Mouse (Mus musculus) cerebellum, adult 8-10 months (tissue): ENCODE results near the gene Nfkb1.

Experiments
- DNase-seq: peaks from one replicate; pipeline ENCODE4 v3.0.0; 2022

Nfkb1 gene

DNA sequence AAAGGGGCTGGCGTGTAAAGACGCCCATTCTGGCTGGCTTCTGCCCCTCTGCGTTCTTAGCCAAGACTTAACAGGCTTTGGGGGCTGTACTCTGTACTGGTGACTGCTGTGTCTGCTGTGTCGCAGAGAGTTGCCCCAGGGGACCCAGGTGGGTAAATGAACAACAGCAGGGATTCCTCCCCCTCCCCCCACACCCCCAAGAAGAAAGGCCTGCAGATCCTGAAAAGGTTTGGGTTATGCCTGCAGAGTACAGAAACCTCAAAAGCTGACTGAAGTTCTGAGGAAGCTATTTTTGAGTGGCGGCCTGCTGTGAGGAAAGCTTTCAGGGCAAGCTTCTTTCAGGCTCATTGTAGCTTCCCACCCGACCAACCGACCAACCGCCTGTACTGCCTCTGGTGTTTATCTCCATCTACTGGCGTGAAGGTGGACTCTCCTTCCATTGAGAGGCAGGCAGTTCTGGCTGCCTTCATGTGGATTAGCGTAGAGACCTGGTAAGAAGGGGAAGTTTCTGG is 109.7 kb downstream of the Nfkb1 start:
- DNase-seq: peak; percentile 20

DNA sequence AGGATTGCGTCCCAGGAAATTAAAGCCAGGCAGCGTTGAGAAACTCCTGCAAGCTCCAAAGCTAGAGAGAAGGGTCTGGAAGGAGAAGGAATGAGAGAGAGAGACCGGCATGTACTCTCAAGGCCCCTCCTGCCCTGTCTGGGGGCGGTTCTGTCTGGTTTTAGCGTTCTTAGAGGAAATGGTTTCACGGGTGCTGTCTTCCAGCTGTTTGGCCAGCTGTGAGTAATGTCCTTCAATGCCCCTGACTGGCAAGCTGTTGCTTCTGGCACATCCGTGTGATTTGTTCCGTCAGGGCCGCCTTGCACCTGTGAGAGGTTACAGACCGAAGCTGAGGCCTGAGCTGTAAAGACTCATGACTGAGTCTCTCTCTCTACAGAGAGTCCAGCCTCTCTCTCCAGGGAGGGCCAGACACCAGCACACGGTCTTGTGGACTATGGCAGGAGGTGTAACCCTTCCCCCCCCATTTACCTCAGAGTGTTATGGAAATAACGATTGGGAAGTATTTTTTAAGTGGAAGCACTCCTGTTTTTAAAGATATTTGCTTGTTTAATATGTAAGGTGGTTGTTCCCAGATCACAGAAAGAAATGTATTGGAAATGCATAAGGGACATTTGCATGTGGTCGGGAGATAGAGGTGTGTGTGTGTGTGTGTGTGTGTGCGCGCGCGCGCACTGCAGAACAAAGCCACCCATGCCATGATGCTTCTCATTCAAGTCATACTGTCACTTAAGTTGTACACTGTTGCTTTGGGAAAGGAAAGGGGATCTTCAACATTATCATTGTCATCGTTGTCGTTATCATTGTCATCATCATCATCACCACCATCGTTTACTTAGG is 110.7 kb downstream of the Nfkb1 start:
- DNase-seq: no peak

GRCm38 (mm10) chr3:135579179-135579578 is 112.2 kb downstream of the Nfkb1 start:
- DNase-seq: no peak

GRCm38 (mm10) chr3:135578588-135579140 is 112.7 kb downstream of the Nfkb1 start:
- DNase-seq: no peak

DNA sequence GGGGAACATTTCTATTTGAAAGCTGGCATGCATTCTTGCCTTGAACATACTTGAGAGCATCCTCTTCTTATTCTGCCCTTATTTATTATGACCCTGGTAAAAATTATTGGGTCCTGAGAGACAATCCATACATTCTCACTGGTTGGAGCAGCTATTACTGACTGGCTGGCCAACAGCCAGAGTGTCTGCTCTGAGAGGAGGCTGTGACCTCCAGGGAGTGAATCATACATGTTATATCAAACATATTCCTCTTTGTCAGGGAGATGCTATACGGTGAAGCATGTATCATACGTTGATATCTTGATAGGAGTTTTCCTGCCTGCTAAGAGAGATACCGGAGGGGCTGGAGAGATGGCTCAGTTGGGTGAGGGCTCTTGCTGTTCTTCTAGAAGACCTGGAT is 116.2 kb downstream of the Nfkb1 start:
- DNase-seq: no peak

- no peak for DNase-seq
Measured at GRCm38 (mm10) chr3:135573051-135573450, 118.3 kb downstream of the Nfkb1 start.

GRCm38 (mm10) chr3:135571540-135571939 is 119.8 kb downstream of the Nfkb1 start:
- DNase-seq: no peak

DNA sequence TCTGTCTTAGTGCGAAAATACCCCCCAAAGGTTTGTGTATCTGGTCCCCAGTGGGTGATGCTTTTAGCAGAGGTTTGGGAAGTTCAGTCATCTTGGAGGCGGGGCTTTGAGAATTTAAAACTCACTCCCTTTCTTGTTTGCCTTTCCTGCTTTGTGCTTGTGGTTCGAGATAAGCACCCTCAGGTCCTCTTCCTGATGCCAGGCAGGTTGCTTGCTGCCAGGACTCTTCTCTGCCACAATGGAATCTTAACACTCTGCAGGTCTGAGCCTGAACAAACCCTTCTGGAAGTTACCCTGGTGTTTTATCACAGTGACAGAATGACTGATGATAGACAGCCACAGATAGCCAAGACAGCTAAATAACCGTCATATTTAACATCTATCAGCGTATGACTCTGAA is 122.7 kb downstream of the Nfkb1 start:
- DNase-seq: no peak

DNA sequence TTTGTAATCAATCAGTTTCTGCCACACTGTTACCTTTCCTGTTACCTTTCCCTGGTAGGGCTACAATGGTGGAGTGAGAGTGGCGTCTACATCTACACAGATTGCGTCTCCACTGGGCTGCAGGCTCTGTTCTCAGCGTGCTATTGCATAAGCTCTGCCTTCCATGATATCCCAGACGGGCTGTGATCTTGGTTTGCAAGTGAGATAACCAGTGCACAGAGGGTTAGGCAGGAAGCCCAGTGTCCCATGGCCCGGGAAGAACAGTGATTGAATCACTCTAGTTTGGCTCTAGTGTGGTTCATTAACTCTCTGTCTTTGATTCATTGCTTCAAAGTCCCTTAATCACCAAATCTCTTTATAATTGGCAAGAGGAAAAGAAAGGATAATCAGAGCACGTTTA is 123.5 kb downstream of the Nfkb1 start:
- DNase-seq: no peak

- DNase-seq: no peak
Measured at GRCm38 (mm10) chr3:135565306-135565705, 126.0 kb downstream of the Nfkb1 start.

DNA sequence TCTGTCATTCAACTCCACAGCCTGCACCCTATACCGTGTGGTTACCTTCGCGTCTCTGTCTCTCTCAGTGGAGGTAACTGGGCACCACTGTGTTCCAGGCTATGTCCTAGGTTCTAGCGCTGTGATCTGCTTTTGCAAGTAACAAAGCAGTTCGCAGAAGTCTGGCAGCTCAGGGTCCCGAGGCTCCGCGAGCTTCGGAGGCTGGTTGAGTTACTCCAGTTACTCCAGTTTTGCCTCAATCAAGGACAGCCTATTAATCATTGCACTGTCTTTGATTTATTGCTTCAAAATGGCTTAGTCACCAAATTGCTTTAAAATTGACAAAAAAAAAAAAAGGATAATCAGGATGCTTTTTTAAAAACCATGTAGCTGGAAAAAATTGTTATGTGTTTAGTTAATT is 126.6 kb downstream of the Nfkb1 start:
- no peak for DNase-seq

- no peak for DNase-seq
Measured at GRCm38 (mm10) chr3:135563163-135563689, 128.1 kb downstream of the Nfkb1 start.

GRCm38 (mm10) chr3:135562036-135562435 is 129.3 kb downstream of the Nfkb1 start:
- no peak for DNase-seq

DNA sequence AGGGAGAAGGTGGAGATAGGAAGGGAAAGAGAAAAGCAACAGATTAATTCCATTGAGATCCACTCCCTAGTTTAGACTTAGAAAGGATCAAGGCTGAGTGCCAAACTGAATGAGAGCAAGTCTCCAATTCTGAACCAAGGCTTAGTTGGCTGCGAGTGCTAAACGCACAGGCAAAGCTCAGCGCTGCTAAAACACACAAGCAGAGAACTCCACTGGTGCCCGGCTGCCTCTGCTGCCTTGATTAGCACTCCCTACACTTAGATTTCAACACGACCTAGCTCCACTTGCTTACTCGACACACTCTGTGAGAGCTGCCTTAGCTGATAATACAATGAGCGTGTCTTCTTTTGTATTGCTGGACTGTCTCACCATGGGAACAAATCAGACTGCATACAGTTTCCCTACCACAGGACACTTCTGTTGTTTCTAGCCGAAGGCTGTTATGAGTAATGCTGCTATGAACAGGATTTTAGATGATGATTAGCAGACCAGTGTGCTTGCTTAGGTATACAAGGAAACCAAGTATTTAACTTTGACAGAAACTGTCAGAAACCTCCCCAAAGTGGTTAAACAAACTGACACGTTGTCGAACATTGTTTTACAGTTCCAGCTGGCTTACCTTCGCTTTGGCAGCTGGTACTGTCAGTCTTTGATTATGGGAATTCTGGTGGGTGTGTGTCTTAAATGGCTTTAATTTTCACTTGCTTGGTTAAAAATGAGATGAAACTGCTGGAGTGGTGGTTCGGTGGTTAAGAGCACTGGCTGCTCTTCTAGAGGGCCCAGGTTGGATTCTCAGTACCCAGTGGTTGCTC is 134.3 kb downstream of the Nfkb1 start:
- DNase-seq: no peak

GRCm38 (mm10) chr3:135556052-135556587 is 135.2 kb downstream of the Nfkb1 start:
- no peak for DNase-seq

DNA sequence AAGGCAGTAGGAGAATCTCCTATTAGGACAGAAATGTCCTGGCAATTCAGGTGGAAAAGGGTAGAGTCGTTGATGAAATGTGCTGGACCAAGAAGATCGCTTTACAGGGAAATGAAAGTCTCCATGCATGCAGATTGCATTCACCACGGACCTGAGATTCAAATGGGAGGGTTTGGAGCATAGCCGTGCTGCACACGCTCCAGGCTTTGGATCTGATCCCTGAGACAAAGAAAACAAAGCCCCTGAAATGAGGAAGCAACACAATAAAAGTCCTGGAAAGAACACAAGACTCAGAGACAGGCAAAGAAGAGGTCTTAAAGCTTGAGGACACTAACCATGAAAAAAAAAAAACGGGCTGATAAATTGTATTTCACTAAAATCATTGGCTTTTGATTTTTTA is 136.2 kb downstream of the Nfkb1 start:
- DNase-seq: no peak

DNA sequence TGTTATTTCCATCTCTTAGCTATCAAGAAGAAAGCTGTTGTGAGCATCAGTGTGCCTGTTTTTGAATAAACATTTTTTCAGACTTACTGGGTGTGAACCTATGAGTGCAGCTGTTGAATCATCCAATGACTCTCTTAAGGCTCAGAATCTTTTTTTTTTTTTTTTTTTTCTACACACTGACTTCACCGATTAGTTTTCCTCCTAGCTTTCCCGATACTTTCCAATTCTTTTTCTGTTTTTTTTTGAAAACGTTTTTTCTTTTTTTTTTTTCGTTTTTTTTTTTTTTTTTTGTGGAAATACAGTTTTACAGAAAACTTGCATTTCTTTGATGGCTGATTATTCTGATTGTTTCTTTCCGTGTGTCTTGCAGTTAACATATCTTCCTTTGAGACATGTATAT is 138.5 kb downstream of the Nfkb1 start:
- no peak for DNase-seq

DNA sequence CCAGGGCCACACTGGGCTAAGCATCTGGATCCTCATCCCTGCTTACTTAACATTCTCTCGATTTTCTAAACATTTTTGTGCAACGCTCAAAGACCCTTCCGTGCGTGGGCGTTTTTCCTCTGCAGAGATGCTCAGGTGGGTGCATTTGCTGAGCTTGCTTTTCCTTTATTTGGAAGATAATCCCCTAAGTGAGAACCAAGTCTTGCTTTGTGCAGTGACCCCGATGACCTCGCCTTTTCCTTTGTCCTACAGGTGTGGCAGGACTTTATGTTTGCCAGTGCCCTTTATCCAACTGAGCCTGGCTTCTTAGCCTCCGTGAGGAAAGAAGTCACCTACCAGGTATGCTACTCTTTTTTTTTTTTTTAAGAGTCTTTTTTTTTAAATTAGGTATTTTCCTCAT is 144.0 kb downstream of the Nfkb1 start:
- no peak for DNase-seq

- DNase-seq: no peak
Measured at GRCm38 (mm10) chr3:135546212-135546923, 145.0 kb downstream of the Nfkb1 start.
